Mouse (Mus musculus) lung, postnatal 25 days (tissue): ENCODE results near the gene Pnma5.

Experiments used
- DNase-seq: peaks from one replicate; pipeline ENCODE4 v3.0.0; 2022; ENCODE audit warnings: low spot score

The Pnma5 gene

DNA sequence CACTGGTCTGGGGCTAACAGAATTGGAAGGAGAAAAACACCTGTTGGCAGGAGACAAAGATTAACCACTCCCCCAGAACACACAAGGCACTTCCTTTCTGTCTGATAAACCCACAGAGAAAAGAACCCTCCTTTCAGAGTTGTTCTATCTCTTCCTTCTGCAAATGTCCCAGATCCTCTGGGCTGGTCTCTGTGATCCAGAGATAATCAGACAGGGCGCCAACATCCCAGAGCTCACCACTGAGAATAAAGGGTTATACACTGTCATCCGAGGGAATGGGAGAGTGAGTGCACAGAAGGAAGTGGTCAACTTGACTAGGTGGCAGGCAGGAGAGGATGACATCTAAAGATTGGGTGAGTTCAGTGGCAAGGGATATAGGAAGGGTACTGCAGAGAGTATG is 51.3 kb downstream of the Pnma5 start:
- DNase-seq = no peak
